Mouse (Mus musculus): ENCODE results near the gene Apoc3. TPM values are rescaled to one million over a fixed set of nuclear protein-coding genes. Genes with fewer than 3 reads are reported as not detected.
A peak's percentile ranks its signal among the peaks of the same experiment; 100 is the strongest.

The Apoc3 gene
- polyA plus RNA-seq, 1 experiment, result not detected

- Histone ChIP-seq H3K4me3 (ENCODE audit: insufficient read depth, low read depth, low read length) (no peak overlapping the region), H3K4me1 (ENCODE audit: control insufficient read depth, insufficient read depth, low read length) (peaks cover 10% of the 10 kb centered on the region; the same call in 1 of the 2 replicates), H3K27ac (ENCODE audit: insufficient read depth, low read depth, low read length) (no peak overlapping the region)
- 56% methylated on average over 8 of the region's 8 CpGs for WGBS
- TF ChIP-seq CTCF (IDR thresholded peaks at IDR 0.05; ENCODE audit: insufficient read depth, low read depth, low read length) (no peak), POLR2A (IDR thresholded peaks at IDR 0.05; ENCODE audit: insufficient read depth, low read depth, low read length) (no peak)
Measured at GRCm38 (mm10) chr9:46191234-46191633, 44.2 kb downstream of the Apoc3 start.

- peaks cover 8% of the 10 kb centered on the region; the same call in 1 of the 2 replicates for H3K4me1 ChIP-seq (ENCODE audit: control insufficient read depth, insufficient read depth, low read length)
- 66% methylated on average over 10 of the region's 10 CpGs for WGBS
Measured at GRCm38 (mm10) chr9:46189381-46189780, 46.1 kb downstream of the Apoc3 start.

GRCm38 (mm10) chr9:46188956-46189355 is 46.5 kb downstream of the Apoc3 start:
- Histone ChIP-seq H3K4me3 (ENCODE audit: insufficient read depth, low read depth, low read length) (no peak overlapping the region), H3K27ac (ENCODE audit: insufficient read depth, low read depth, low read length) (no peak overlapping the region), H3K4me1 (ENCODE audit: control insufficient read depth, insufficient read depth, low read length) (peaks cover 8% of the 10 kb centered on the region; the same call in 1 of the 2 replicates)
- 39% methylated on average over 5 of the region's 5 CpGs for WGBS
- no peak for TF ChIP-seq POLR2A (IDR thresholded peaks at IDR 0.05; ENCODE audit: insufficient read depth, low read depth, low read length)
- no peak for TF ChIP-seq CTCF (IDR thresholded peaks at IDR 0.05; ENCODE audit: insufficient read depth, low read depth, low read length)

More at GRCm38 (mm10) chr9:46189381-46189780, 46.1 kb downstream of the Apoc3 start:
- H3K27ac ChIP-seq (ENCODE audit: insufficient read depth, low read depth, low read length), result no peak overlapping the region; the same call in 1 of the 2 replicates
- TF ChIP-seq POLR2A (IDR thresholded peaks at IDR 0.05; ENCODE audit: insufficient read depth, low read depth, low read length) (no peak), CTCF (IDR thresholded peaks at IDR 0.05; ENCODE audit: insufficient read depth, low read depth, low read length) (no peak)
- H3K4me3 ChIP-seq (ENCODE audit: insufficient read depth, low read depth, low read length), result no peak overlapping the region

- no peak for TF ChIP-seq POLR2A (IDR thresholded peaks at IDR 0.05; ENCODE audit: insufficient read depth, low read depth, low read length)
- H3K4me1 ChIP-seq (ENCODE audit: control insufficient read depth, insufficient read depth, low read length), result peaks cover 12% of the 10 kb centered on the region; the same call in 1 of the 2 replicates
- WGBS, result 63% methylated on average over 4 of the region's 4 CpGs
- H3K4me3 ChIP-seq (ENCODE audit: insufficient read depth, low read depth, low read length), result no peak overlapping the region
- no peak overlapping the region for H3K27ac ChIP-seq (ENCODE audit: insufficient read depth, low read depth, low read length)
Measured at GRCm38 (mm10) chr9:46188370-46188769, 47.1 kb downstream of the Apoc3 start.

GRCm38 (mm10) chr9:46186387-46186786 is 49.0 kb downstream of the Apoc3 start:
- Histone ChIP-seq H3K4me3 (ENCODE audit: insufficient read depth, low read depth, low read length) (no peak overlapping the region), H3K27ac (ENCODE audit: insufficient read depth, low read depth, low read length) (no peak overlapping the region), H3K4me1 (ENCODE audit: control insufficient read depth, insufficient read depth, low read length) (peaks cover 13% of the 10 kb centered on the region; the same call in 1 of the 2 replicates)
- WGBS, result 77% methylated on average over 1 of the region's 1 CpGs
- no peak for TF ChIP-seq POLR2A (IDR thresholded peaks at IDR 0.05; ENCODE audit: insufficient read depth, low read depth, low read length)
- no peak for TF ChIP-seq CTCF (IDR thresholded peaks at IDR 0.05; ENCODE audit: insufficient read depth, low read depth, low read length)

GRCm38 (mm10) chr9:46185191-46185590 is 50.2 kb downstream of the Apoc3 start:
- no peak overlapping the region for H3K4me3 ChIP-seq (ENCODE audit: insufficient read depth, low read depth, low read length)
- no peak overlapping the region for H3K27ac ChIP-seq (ENCODE audit: insufficient read depth, low read depth, low read length)
- TF ChIP-seq CTCF (IDR thresholded peaks at IDR 0.05; ENCODE audit: insufficient read depth, low read depth, low read length) (no peak), POLR2A (IDR thresholded peaks at IDR 0.05; ENCODE audit: insufficient read depth, low read depth, low read length) (no peak)
- peaks cover 13% of the 10 kb centered on the region; the same call in 1 of the 2 replicates for H3K4me1 ChIP-seq (ENCODE audit: control insufficient read depth, insufficient read depth, low read length)
- 14% methylated on average over 2 of the region's 2 CpGs for WGBS

- H3K4me1 ChIP-seq (ENCODE audit: control insufficient read depth, insufficient read depth, low read length), result peaks cover 13% of the 10 kb centered on the region; the same call in 1 of the 2 replicates
Measured at GRCm38 (mm10) chr9:46184542-46184941, 50.9 kb downstream of the Apoc3 start.

More at GRCm38 (mm10) chr9:46184542-46184941, 50.9 kb downstream of the Apoc3 start:
- Histone ChIP-seq H3K4me3 (ENCODE audit: insufficient read depth, low read depth, low read length) (no peak overlapping the region), H3K27ac (ENCODE audit: insufficient read depth, low read depth, low read length) (peak overlapping the region; percentile 29; the same call in 1 of the 2 replicates)
- TF ChIP-seq CTCF (IDR thresholded peaks at IDR 0.05; ENCODE audit: insufficient read depth, low read depth, low read length), result no peak
- no peak for TF ChIP-seq POLR2A (IDR thresholded peaks at IDR 0.05; ENCODE audit: insufficient read depth, low read depth, low read length)
- WGBS, result 53% methylated on average over 5 of the region's 5 CpGs

Other genes starting within 250 kb of the Apoc3 start
- gene Pafah1b2, start 222.9 kb downstream of the Apoc3 start, polyA plus RNA-seq (2012; ENCODE audit: insufficient read depth, insufficient read length, low replicate concordance, missing spikeins), result 66.5 and 504 TPM in 2 replicates
- 51.7 TPM in 1 of 2 replicates, not detected in the other for gene Sik3, start 222.8 kb downstream of the Apoc3 start, polyA plus RNA-seq (2012; ENCODE audit: insufficient read depth, insufficient read length, low replicate concordance, missing spikeins)
- gene Apoa1, start 7.1 kb downstream of the Apoc3 start, polyA plus RNA-seq (2012; ENCODE audit: insufficient read depth, insufficient read length, low replicate concordance, missing spikeins), result not detected in 2 replicates
- not detected in 2 replicates for gene Apoa4, start 5.1 kb upstream of the Apoc3 start, polyA plus RNA-seq (2012; ENCODE audit: insufficient read depth, insufficient read length, low replicate concordance, missing spikeins)
- gene Apoa5, start 33.0 kb upstream of the Apoc3 start, polyA plus RNA-seq (2012; ENCODE audit: insufficient read depth, insufficient read length, low replicate concordance, missing spikeins), result not detected in 2 replicates
- not detected in 2 replicates for gene Zpr1, start 37.4 kb upstream of the Apoc3 start, polyA plus RNA-seq (2012; ENCODE audit: insufficient read depth, insufficient read length, low replicate concordance, missing spikeins)
- gene Bud13, start 47.4 kb upstream of the Apoc3 start, polyA plus RNA-seq (2012; ENCODE audit: insufficient read depth, insufficient read length, low replicate concordance, missing spikeins), result not detected in 2 replicates
- not detected in 2 replicates for gene 4931429L15Rik, start 84.3 kb upstream of the Apoc3 start, polyA plus RNA-seq (2012; ENCODE audit: insufficient read depth, insufficient read length, low replicate concordance, missing spikeins)